Mouse (Mus musculus) left cerebral cortex, postnatal 25 days (tissue): Measurements from ENCODE around the gene Esyt3. TPM values are rescaled to one million over a fixed set of nuclear protein-coding genes. Genes with fewer than 3 reads are reported as not detected.

Experiments used
- DNase-seq, 2 experiments: peaks; one replicate each; pipeline ENCODE4 v3.0.0; 2022; ENCODE audit warnings: low spot score in 2 of 2, mixed read lengths in 1 of 2
- intact Hi-C: fragments of 180-260 bp; cut with DNase I; formaldehyde crosslinking; loops from one replicate; pipeline ENCODE4 v1.15.1; 2025
- total RNA-seq, 2 experiments: library from RNA; stranded (reverse); gene quantifications; 2 replicates each; pipeline ENCODE4 v1.2.3; 2021

The Esyt3 gene
- total RNA-seq, 2 experiments from 2014 or later = 1.8 to 2.4 TPM

DNA sequence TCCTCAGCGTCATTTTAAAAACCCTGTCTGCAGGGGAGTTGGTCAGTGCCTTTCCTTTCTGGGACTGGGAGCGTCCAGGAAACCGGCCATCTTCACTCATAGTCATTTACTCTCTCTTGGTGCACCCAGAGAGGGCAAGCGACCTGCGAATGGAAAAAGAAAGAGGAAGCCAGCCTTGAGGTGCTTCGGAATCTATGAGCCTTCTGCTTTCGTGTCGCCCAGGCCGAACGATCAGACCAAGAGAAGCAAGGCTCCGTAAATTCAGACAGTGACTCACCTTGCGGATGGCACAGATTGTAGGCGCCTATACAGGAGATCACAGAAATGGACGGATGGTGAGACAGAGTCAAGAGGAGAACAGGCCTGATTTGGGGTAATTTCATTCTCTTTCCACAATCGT is 655 bp upstream of the Esyt3 start:
- intact Hi-C loops = no loop called here

DNA sequence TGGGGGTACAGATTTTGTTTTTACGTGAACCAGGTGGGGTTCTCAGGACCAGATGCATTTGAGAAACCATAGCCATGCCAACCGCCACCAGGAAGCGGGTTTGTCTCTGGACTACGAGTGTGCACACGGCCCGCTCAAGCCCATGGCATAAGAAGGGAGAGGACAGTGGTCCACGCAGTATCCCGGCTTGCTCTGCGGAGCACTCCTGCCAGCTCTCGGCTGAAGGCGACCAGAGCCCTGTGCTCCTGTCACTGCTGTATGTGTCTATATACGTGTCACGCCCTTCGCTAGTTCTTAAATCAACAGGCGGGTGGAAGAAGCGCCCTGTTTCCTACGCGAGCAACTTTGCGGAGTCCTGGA is 816 bp downstream of the Esyt3 start:
- intact Hi-C loops = no loop called here

More for the DNA sequence above, 655 bp upstream of the Esyt3 start:
- no peak for DNase-seq

DNA sequence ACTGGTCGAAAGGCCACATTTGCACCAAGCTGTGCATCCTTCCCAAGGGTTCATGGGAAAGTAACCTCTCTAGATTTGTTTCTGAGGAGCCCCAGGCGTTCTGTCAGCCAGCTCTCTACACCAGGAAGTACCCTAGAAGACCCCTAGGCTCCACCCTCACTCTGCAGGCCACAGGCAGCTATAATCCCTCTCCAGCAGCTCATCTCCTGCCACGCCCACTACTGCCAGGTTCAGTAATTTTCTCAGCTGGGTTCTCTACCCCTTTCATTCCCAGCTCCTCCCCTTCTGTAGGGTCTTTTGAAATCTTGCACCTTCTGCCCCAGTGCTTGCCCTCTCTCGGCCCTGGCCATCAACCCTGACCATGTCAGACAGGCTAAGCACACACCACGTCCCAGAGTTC is 2.4 kb downstream of the Esyt3 start:
- intact Hi-C loops = no loop called here
- no peak for DNase-seq

More for the DNA sequence above, 816 bp downstream of the Esyt3 start:
- DNase-seq = no peak

DNA sequence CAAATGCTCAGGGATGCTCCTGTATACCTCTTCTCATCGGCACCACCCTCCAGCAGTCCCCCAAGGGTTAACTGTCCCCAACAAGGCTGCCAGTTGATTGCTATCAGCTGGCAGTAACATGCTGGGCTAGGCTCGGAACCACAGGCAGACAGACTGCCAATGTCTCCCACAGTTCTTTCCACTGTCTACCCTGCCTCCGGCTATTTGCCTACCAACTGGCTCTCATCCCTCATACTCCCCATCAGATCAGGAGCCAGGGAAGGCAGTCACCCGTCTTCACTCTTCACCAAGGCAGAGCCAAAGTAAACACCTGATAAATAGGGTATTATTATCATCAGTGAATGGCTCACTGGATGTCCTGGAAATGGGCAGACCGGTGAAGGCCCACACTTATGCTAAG is 3.6 kb downstream of the Esyt3 start:
- no peak for DNase-seq
- intact Hi-C loops = no loop called here

DNA sequence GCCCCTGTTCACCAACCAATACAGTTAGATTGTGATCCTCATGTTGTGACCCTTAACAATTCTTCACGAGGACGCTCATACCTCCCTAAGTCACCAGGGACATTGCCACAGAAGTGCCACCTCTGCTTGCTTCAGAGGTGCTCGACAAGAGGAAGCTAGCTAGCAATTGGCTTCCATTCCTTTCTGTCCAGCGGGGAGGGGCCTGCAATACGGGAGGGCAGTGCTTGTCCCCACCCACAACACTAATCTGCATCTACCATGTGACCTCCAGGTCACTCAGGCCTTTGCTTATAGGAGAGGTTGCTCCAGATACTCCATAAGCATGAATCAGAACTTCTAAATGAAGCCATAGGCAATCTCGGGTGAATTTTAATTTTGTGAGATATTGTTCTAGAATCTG is 5.0 kb downstream of the Esyt3 start:
- no peak for DNase-seq
- intact Hi-C loops = no loop called here

DNA sequence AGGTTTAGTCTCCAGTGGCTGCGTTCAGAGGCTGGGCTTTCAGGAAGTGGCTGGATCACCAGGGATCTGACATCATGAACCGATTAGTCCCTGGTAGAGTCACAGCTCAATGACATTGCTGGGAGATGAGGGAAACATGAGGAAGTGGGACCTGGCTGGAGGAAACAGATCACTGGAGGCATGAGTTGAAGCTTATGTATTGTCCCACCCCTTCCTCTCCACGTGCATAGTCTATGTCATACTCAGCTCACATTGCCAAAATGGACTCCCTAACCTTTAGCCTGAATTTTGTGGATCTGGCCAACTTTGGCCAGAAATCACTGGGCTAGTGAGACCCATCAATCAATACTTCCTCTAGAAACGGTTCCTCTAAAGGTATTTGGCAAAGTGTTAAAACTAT is 5.4 kb downstream of the Esyt3 start:
- no peak for DNase-seq
- intact Hi-C loops = no loop called here

DNA sequence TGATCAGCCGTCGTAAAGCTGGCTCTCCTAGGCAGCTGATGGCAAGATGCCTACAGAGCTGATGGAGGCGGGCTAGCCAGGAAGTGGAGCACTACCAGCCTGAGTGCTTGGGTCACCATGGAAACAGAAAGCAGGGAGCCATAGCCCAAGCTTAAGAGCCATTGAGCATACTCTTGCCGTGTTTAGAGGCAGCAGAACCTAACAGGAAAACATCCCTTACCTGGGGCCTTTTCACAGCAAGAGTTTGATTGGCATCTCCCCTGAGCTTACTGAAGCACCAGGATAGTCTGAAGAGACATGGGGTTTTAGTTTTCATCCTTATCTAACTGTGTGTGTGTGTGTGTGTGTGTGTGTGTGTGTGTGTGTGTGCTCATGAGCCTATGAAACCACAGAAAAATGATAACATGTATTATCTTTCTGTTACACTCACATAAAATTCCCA is 13.0 kb downstream of the Esyt3 start:
- peak; percentile 67 to 90 for DNase-seq
- intact Hi-C loops = no loop called here

DNA sequence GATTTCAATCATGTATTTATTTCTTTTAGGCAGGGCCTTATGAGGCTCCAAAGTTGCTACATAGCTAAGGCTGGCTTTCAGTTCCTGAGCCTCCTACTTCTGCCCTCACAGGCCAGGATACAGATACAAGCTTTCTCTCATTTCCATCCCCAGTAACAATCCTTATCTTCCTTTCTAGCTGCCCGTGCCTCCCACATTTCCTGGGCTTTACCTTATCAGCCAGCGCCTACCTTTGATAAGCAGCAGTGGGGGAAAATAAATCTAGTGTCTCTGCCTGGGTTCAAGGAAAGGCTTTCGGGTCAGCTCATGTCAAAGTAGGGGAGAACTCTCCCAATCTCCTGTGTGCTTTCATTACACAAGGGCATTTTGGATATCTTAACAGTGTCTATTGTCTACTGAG is 16.8 kb downstream of the Esyt3 start:
- intact Hi-C loops = no loop called here
- DNase-seq = no peak

DNA sequence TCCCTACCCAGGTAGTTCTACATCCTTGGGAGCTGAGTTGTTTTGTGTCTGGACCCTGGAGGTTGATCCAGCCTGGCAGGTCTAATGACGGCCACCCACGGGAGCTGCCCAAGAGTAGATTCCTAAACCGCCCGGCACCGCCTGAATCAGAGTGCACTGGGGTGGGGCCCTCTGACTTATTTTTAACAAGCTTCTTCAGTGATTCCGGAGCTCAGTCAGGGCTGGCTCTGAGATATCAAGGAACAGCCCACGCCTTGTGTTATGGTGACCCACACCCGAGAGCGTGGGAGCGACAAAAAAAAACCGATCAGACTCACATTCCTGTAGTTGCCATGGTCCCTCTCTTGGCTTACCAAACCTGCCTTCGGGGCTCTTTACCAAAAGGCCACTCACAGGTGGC is 18.2 kb downstream of the Esyt3 start:
- DNase-seq = no peak
- intact Hi-C loops = no loop called here

DNA sequence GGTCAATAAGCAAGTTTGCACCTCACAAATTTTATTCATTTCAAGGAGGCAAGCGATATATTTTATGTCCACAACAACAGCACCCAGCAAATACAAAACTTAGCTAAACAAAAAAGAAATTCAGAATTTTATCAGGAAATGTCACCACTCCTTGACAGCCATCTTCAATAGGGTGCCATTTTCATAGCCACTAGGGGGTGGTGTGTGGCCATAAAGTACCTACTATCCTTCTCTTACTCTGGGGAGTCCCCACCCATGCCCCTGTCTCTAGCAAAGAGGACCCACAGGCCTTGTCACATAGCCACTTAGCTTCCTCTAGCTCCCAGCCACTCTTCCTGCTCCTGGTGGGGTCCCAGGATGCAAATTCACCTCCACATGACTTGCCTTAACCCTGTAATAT is 19.2 kb downstream of the Esyt3 start:
- DNase-seq = no peak
- intact Hi-C loops = no loop called here

DNA sequence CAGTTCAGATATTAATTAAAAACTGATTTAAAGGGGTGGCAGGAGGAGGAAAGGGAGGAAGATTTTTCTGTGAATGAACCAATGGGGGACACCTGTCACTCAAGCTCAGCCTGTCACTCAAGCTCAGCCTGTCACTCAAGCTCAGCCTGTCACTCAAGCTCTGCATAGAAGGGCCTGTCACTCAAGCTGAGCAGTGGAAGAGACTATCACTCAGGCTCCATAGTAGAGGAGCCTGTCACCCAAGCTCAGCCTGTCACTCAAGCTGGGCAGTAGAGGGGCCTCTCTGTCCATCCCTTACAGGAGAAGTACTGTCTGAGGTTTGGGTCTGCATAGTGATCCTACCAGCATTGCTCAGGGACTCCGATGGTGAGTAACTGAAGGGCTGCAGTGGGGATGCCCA is 20.1 kb downstream of the Esyt3 start:
- intact Hi-C loops = no loop called here
- no peak for DNase-seq

DNA sequence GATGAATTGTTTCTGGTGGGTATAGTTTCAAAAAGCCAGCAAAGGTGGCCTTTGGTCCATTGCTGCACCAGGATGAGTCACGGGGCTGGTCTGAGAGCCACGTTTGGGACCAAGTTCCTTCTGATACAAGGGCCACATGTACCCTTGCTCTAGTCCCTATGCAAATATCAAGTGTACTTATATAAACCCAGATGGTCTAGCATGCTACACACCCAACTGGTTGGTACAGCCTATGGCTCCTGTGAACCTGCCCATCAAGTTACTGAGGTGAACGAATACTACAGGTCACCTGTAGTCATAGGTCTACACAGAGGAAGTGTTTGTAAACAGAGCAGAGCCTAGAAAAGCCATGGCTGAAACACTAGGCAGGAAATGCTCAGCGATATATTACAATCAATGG is 21.8 kb downstream of the Esyt3 start:
- DNase-seq = no peak
- intact Hi-C loops = no loop called here

DNA sequence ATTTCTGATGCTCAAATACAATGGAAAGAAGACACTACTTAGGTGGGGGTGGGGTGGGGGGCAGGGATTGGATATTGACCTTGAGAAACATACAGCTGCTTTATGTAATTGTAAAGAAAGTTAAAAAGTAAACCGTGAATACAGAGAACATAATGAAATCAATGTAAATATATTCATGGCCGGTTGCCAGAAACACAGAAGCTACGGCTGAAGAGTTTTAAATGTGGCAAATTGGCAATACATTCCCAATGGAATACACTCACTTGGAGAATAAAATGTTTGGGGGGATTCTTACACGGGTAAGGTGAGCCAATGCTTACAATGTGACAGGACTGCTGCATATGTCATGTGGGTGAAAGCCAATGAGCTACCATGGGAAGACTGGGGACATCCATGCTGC is 31.5 kb downstream of the Esyt3 start:
- intact Hi-C loops = no loop called here
- no peak for DNase-seq

DNA sequence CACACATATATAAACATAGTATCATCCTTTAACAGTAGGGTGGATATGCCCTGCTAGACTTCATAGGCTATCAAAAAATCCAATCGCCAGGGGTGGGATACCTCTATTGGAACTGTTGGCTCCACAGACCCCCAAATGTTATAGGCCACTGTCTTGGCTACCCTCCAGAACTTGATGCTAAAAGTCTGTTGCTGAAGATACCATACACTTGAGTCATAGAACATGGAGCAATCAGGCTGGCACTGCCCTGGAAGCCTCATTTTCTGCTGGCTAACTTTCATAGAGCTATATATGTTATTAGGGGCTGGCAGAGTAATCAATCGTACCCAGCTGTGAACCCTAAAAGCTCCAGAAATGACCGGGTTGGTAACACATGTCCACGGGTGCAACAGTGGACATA is 32.4 kb downstream of the Esyt3 start:
- no peak for DNase-seq
- intact Hi-C loops = no loop called here

DNA sequence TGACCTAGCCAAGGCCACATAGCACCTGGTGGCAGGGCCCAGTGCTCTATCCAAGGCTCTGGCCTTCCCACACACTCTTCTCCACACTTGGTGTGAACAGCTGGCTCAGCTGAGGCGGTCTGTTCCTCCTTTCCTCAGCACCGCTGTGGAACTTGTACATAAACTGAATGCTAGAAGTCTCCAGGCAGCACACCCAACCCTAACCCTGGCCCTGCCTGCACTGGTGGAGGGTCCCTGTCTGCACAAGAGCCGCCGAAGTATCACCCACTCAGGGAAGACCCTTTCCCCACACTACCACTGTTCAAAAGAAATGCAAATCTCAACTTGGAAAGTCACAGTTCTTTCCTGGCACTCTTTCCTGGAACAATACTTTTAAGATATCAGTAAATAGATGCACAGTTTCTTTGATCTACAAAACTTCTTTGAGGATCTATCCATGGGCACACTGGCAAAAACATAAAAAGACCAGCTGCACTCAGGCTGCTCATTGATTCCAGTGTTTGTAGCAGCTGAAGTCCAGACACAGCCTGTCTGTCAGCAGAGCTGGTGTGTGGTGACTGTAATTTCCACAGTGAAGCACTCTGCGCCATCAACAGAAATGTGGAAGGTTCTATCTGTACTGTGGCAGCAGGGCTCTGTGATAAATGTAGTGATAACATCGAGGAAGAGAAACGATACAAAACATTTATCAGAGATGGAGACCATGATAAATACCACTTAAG is 33.0 kb downstream of the Esyt3 start:
- no peak for DNase-seq
- intact Hi-C loops = no loop called here

DNA sequence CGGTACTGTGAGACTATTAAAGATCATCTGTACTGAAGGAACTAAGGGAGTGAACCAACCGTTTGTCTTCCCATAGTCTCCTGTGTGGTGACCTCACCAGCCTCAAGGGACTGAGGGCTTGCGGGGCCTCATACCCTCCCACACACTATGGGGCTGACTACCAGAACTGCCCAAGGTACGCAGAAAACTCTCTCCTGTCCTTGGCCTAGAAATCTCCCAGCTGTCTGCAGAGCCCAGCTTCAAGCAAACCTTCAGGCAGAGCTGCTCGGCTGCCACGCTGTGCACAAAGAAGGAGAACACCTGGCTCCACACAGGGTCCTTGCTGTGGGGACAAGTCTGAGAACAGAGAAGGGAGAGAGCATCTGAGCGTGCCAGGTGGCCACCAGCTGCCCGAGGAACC is 38.4 kb downstream of the Esyt3 start:
- intact Hi-C loops = no loop called here
- DNase-seq = no peak

DNA sequence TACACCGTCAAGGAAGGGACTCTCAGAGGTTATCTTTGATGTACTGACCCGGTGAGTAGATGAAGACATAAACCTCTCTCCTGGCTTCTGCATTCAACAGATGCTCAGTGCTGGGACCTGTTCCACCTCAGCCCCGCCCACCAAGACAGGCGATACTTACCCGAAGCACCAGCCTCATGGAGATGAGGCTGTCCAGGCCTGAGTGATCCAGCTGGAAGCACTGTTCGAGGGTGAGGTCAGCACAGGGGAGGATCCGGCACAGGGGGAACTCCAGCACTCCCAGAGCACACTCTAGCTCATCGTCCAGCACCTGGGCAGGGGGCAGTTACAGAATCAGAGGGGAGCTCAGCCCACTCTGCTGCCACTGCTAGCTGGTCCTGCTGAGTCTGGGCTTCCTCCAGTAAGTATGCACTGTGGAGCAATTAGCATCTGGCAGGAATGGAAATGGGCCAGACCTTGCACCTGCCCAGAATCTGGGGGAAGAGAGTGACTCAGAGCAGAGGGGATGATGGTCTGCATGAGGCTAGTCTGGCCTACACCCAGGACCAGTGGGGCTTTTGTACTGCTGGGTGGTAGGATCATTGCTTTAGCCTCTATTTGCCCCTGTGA is 38.9 kb downstream of the Esyt3 start:
- intact Hi-C loops = no loop called here
- DNase-seq = peak in 1 of 2 experiments; percentile 37

DNA sequence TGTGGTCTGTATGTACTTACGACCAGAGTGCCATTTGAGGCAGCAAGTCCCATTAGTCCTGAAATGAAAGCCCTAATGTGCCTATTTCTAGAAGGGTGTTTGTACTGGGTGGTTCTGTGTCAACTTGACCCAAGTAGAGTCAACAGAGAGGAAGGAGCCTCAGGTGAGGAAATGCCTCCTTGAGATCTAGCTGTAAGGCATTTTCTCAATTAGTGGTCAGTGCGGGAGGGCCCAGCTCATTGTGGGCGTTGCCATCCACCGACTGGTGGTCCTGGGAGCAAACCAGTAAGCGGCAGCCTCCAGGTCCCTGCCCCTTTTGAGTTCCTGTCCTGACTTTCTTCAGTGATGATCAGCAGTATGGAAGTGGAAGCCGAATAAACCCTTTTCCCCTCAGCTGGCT is 52.1 kb downstream of the Esyt3 start:
- intact Hi-C loops = no loop called here
- no peak for DNase-seq

DNA sequence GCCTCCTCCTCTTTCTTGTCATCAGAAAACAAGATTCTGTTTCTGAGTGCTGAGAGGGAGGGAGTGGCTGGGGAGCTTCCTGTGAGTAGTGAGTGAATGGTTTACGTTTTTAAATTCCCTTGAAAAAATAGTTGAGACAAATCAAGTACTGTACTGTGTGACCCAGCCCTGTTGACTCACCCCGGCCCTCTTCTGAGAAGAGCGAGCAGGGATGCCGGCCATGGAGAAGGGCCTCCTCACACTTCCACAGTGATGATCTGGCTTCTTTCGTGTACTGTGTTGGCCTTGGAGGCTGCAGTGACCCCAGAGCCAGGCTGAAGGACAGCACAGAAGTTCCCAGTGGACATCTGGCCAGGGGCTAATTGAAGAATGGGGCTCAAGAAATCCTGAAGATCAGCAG is 54.1 kb downstream of the Esyt3 start:
- intact Hi-C loops = no loop called here

More for the DNA sequence above, 54.1 kb downstream of the Esyt3 start:
- DNase-seq = no peak
